Mouse (Mus musculus): ENCODE measurements at regions not wholly inside any gene's neighbourhood (a gene's known extent, or its start where the extent isn't known, plus 50 kb on each side); places are given as distances from the start of the nearest gene placed in this dataset.

- no peaks in the 10 kb centered on the region for H3K36me3 ChIP-seq (ENCODE audit: control insufficient read depth, insufficient read depth, low read length)
- DNase-seq (no peak), ATAC-seq (ENCODE audit: low FRiP score, low TSS enrichment) (no peak)
- no peak overlapping the region for H3K27ac ChIP-seq (replicated peaks; ENCODE audit: low read depth, low read length)
- WGBS, result 95% methylated on average over 3 of the region's 3 CpGs
- H3K9me3 ChIP-seq (ENCODE audit: control insufficient read depth, low read length), result no peaks in the 10 kb centered on the region
- H3K4me3 ChIP-seq (replicated peaks; ENCODE audit: low read depth, low read length), result no peak overlapping the region
- no peaks in the 10 kb centered on the region for H3K27me3 ChIP-seq (ENCODE audit: control insufficient read depth, insufficient read depth, low read length)
- H3K4me2 ChIP-seq (ENCODE audit: low read length), result no peak overlapping the region
- no peak overlapping the region for H3K9ac ChIP-seq (replicated peaks; ENCODE audit: low read length)
- no peaks in the 10 kb centered on the region for H3K4me1 ChIP-seq (ENCODE audit: control insufficient read depth, insufficient read depth, low read length)
Measured at GRCm38 (mm10) chr14:86290556-86290955, 850.5 kb downstream of the Diaph3 start.

- peak overlapping the region; percentile 3; the same call in 1 of the 2 replicates for H3K4me2 ChIP-seq (ENCODE audit: low read length)
- DNase-seq (peak; percentile 69), ATAC-seq (ENCODE audit: low FRiP score, low TSS enrichment) (peak; percentile 69; the same call in 1 of the 2 replicates)
- peaks cover 10% of the 10 kb centered on the region; the same call in 1 of the 2 replicates for H3K4me1 ChIP-seq (ENCODE audit: control insufficient read depth, insufficient read depth, low read length)
- peak overlapping the region; percentile 32; the same call in 1 of the 2 replicates for H3K27ac ChIP-seq (replicated peaks; ENCODE audit: low read depth, low read length)
- H3K9ac ChIP-seq (replicated peaks; ENCODE audit: low read length), result no peak overlapping the region
- H3K36me3 ChIP-seq (ENCODE audit: control insufficient read depth, insufficient read depth, low read length), result no peaks in the 10 kb centered on the region
- no peak overlapping the region for H3K4me3 ChIP-seq (replicated peaks; ENCODE audit: low read depth, low read length)
- H3K9me3 ChIP-seq (ENCODE audit: control insufficient read depth, low read length), result no peaks in the 10 kb centered on the region
- H3K27me3 ChIP-seq (ENCODE audit: control insufficient read depth, insufficient read depth, low read length), result no peaks in the 10 kb centered on the region
- WGBS, result 57% methylated on average over 8 of the region's 8 CpGs
Measured at GRCm38 (mm10) chr14:86261640-86262230, 879.3 kb downstream of the Diaph3 start.

GRCm38 (mm10) chr14:86254196-86254595, 886.8 kb downstream of the Diaph3 start:
- Histone ChIP-seq H3K27me3 (ENCODE audit: control insufficient read depth, insufficient read depth, low read length) (no peaks in the 10 kb centered on the region), H3K9ac (replicated peaks; ENCODE audit: low read length) (no peak overlapping the region), H3K4me3 (replicated peaks; ENCODE audit: low read depth, low read length) (no peak overlapping the region), H3K4me1 (ENCODE audit: control insufficient read depth, insufficient read depth, low read length) (no peaks in the 10 kb centered on the region), H3K9me3 (ENCODE audit: control insufficient read depth, low read length) (no peaks in the 10 kb centered on the region), H3K4me2 (ENCODE audit: low read length) (no peak overlapping the region), H3K27ac (replicated peaks; ENCODE audit: low read depth, low read length) (no peak overlapping the region), H3K36me3 (ENCODE audit: control insufficient read depth, insufficient read depth, low read length) (no peaks in the 10 kb centered on the region)
- ATAC-seq (ENCODE audit: low FRiP score, low TSS enrichment), result no peak
- DNase-seq, result no peak
- WGBS, result 45% methylated on average over 1 of the region's 1 CpGs

- Histone ChIP-seq H3K36me3 (ENCODE audit: control insufficient read depth, insufficient read depth, low read length) (no peaks in the 10 kb centered on the region), H3K9ac (replicated peaks; ENCODE audit: low read length) (no peak overlapping the region), H3K4me3 (replicated peaks; ENCODE audit: low read depth, low read length) (no peak overlapping the region), H3K4me2 (ENCODE audit: low read length) (no peak overlapping the region), H3K4me1 (ENCODE audit: control insufficient read depth, insufficient read depth, low read length) (no peaks in the 10 kb centered on the region), H3K9me3 (ENCODE audit: control insufficient read depth, low read length) (no peaks in the 10 kb centered on the region), H3K27me3 (ENCODE audit: control insufficient read depth, insufficient read depth, low read length) (no peaks in the 10 kb centered on the region), H3K27ac (replicated peaks; ENCODE audit: low read depth, low read length) (no peak overlapping the region)
- DNase-seq (no peak), ATAC-seq (ENCODE audit: low FRiP score, low TSS enrichment) (no peak)
Measured at GRCm38 (mm10) chr14:86251617-86252016, 889.4 kb downstream of the Diaph3 start.

GRCm38 (mm10) chr14:86247686-86248085, 893.3 kb downstream of the Diaph3 start:
- H3K4me3 ChIP-seq (replicated peaks; ENCODE audit: low read depth, low read length), result no peak overlapping the region
- H3K9me3 ChIP-seq (ENCODE audit: control insufficient read depth, low read length), result no peaks in the 10 kb centered on the region
- H3K9ac ChIP-seq (replicated peaks; ENCODE audit: low read length), result no peak overlapping the region
- DNase-seq (no peak), ATAC-seq (ENCODE audit: low FRiP score, low TSS enrichment) (no peak)
- WGBS, result 90% methylated on average over 4 of the region's 4 CpGs
- no peaks in the 10 kb centered on the region for H3K4me1 ChIP-seq (ENCODE audit: control insufficient read depth, insufficient read depth, low read length)
- no peaks in the 10 kb centered on the region for H3K27me3 ChIP-seq (ENCODE audit: control insufficient read depth, insufficient read depth, low read length)
- H3K27ac ChIP-seq (replicated peaks; ENCODE audit: low read depth, low read length), result no peak overlapping the region
- no peak overlapping the region for H3K4me2 ChIP-seq (ENCODE audit: low read length)
- no peaks in the 10 kb centered on the region for H3K36me3 ChIP-seq (ENCODE audit: control insufficient read depth, insufficient read depth, low read length)

GRCm38 (mm10) chr14:86246770-86247169, 894.3 kb downstream of the Diaph3 start:
- DNase-seq (no peak), ATAC-seq (ENCODE audit: low FRiP score, low TSS enrichment) (no peak)
- no peaks in the 10 kb centered on the region for H3K4me1 ChIP-seq (ENCODE audit: control insufficient read depth, insufficient read depth, low read length)
- no peak overlapping the region for H3K4me2 ChIP-seq (ENCODE audit: low read length)
- 90% methylated on average over 8 of the region's 8 CpGs for WGBS
- no peaks in the 10 kb centered on the region for H3K27me3 ChIP-seq (ENCODE audit: control insufficient read depth, insufficient read depth, low read length)
- H3K36me3 ChIP-seq (ENCODE audit: control insufficient read depth, insufficient read depth, low read length), result no peaks in the 10 kb centered on the region
- H3K27ac ChIP-seq (replicated peaks; ENCODE audit: low read depth, low read length), result no peak overlapping the region
- no peak overlapping the region for H3K4me3 ChIP-seq (replicated peaks; ENCODE audit: low read depth, low read length)
- H3K9ac ChIP-seq (replicated peaks; ENCODE audit: low read length), result no peak overlapping the region
- no peaks in the 10 kb centered on the region for H3K9me3 ChIP-seq (ENCODE audit: control insufficient read depth, low read length)

- Histone ChIP-seq H3K27ac (replicated peaks; ENCODE audit: low read depth, low read length) (no peak overlapping the region), H3K9ac (replicated peaks; ENCODE audit: low read length) (no peak overlapping the region), H3K4me3 (replicated peaks; ENCODE audit: low read depth, low read length) (no peak overlapping the region), H3K4me2 (ENCODE audit: low read length) (no peak overlapping the region), H3K9me3 (ENCODE audit: control insufficient read depth, low read length) (no peaks in the 10 kb centered on the region), H3K36me3 (ENCODE audit: control insufficient read depth, insufficient read depth, low read length) (no peaks in the 10 kb centered on the region), H3K27me3 (ENCODE audit: control insufficient read depth, insufficient read depth, low read length) (no peaks in the 10 kb centered on the region), H3K4me1 (ENCODE audit: control insufficient read depth, insufficient read depth, low read length) (no peaks in the 10 kb centered on the region)
- DNase-seq (no peak), ATAC-seq (ENCODE audit: low FRiP score, low TSS enrichment) (no peak)
- 87% methylated on average over 1 of the region's 1 CpGs for WGBS
Measured at GRCm38 (mm10) chr14:86243662-86244061, 897.4 kb downstream of the Diaph3 start.

- Histone ChIP-seq H3K36me3 (ENCODE audit: control insufficient read depth, insufficient read depth, low read length) (no peaks in the 10 kb centered on the region), H3K9me3 (ENCODE audit: control insufficient read depth, low read length) (no peaks in the 10 kb centered on the region), H3K4me1 (ENCODE audit: control insufficient read depth, insufficient read depth, low read length) (no peaks in the 10 kb centered on the region), H3K9ac (replicated peaks; ENCODE audit: low read length) (no peak overlapping the region), H3K4me2 (ENCODE audit: low read length) (no peak overlapping the region), H3K27me3 (ENCODE audit: control insufficient read depth, insufficient read depth, low read length) (no peaks in the 10 kb centered on the region), H3K27ac (replicated peaks; ENCODE audit: low read depth, low read length) (no peak overlapping the region), H3K4me3 (replicated peaks; ENCODE audit: low read depth, low read length) (no peak overlapping the region)
- no peak for DNase-seq
- ATAC-seq (ENCODE audit: low FRiP score, low TSS enrichment), result no peak
- 88% methylated on average over 1 of the region's 1 CpGs for WGBS
Measured at GRCm38 (mm10) chr14:86242836-86243235, 898.2 kb downstream of the Diaph3 start.

- H3K4me3 ChIP-seq (replicated peaks; ENCODE audit: low read depth, low read length), result no peak overlapping the region
- no peaks in the 10 kb centered on the region for H3K9me3 ChIP-seq (ENCODE audit: control insufficient read depth, low read length)
- WGBS, result 23% methylated on average over 2 of the region's 2 CpGs
- no peak overlapping the region for H3K9ac ChIP-seq (replicated peaks; ENCODE audit: low read length)
- no peaks in the 10 kb centered on the region for H3K27me3 ChIP-seq (ENCODE audit: control insufficient read depth, insufficient read depth, low read length)
- ATAC-seq (ENCODE audit: low FRiP score, low TSS enrichment) (no peak), DNase-seq (peak; percentile 48)
- no peaks in the 10 kb centered on the region for H3K4me1 ChIP-seq (ENCODE audit: control insufficient read depth, insufficient read depth, low read length)
- H3K27ac ChIP-seq (replicated peaks; ENCODE audit: low read depth, low read length), result no peak overlapping the region
- no peaks in the 10 kb centered on the region for H3K36me3 ChIP-seq (ENCODE audit: control insufficient read depth, insufficient read depth, low read length)
- no peak overlapping the region for H3K4me2 ChIP-seq (ENCODE audit: low read length)
Measured at GRCm38 (mm10) chr14:86239090-86239489, 901.9 kb downstream of the Diaph3 start.

Measured in midbrain, embryonic 14.5 days (tissue).